Mouse (Mus musculus): ENCODE results near the gene Grb7.

- no peak for TF ChIP-seq GATA1 (IDR thresholded peaks at IDR 0.05; ENCODE audit: borderline replicate concordance, low read length)
- no peak for TF ChIP-seq FLI1 (IDR thresholded peaks at IDR 0.05; ENCODE audit: low read length)
These were observed 1.3 kb downstream of the Grb7 start for GRCm38 (mm10) chr11:98447475-98447834.

Data from megakaryocyte, embryonic 14.5 days (primary cell).